Mouse (Mus musculus) megakaryocyte, embryonic 14.5 days (primary cell): ENCODE results near the gene Rbm4. TPM values are rescaled to one million over a fixed set of nuclear protein-coding genes. Genes with fewer than 3 reads are reported as not detected.

Experiments used
- H3K27me3 ChIP-seq: replicated peaks from 2 replicates; pipeline ENCODE3; 2012; ENCODE audit warnings: inconsistent platforms
- H3K36me3 ChIP-seq: replicated peaks from 2 replicates; pipeline ENCODE3; 2012; ENCODE audit warnings: low read length, inconsistent platforms, mixed read lengths
- H3K4me1 ChIP-seq: 2 replicates; pipeline ENCODE4 v1.6.1; 2012; ENCODE audit warnings: inconsistent platforms
- H3K4me3 ChIP-seq: replicated peaks from 2 replicates; pipeline ENCODE3; 2012; ENCODE audit warnings: moderate library complexity, mild to moderate bottlenecking, inconsistent platforms
- H3K9me3 ChIP-seq: 2 replicates; pipeline ENCODE4 v1.6.1; 2012; ENCODE audit warnings: inconsistent platforms
- FLI1 ChIP-seq: IDR thresholded peaks from 2 replicates; pipeline ENCODE4 v1.6.1; 2012; ENCODE audit warnings: low read length, inconsistent platforms, mixed read lengths
- GATA1 ChIP-seq: IDR thresholded peaks from 3 replicates; pipeline ENCODE4 v1.6.1; 2012; ENCODE audit warnings: mixed read lengths, low read length, inconsistent platforms, borderline replicate concordance
- polyA plus RNA-seq: library from polyadenylated mRNA; stranded (reverse); fragments of >175 nt; gene quantifications from 2 replicates; pipeline ENCODE4 v1.2.3, GENCODE M21; 2012; ENCODE audit warnings: low replicate concordance; ENCODE audit not compliant: insufficient read depth

The Rbm4 gene
- polyA plus RNA-seq, 1 experiment = 20.1 TPM

DNA sequence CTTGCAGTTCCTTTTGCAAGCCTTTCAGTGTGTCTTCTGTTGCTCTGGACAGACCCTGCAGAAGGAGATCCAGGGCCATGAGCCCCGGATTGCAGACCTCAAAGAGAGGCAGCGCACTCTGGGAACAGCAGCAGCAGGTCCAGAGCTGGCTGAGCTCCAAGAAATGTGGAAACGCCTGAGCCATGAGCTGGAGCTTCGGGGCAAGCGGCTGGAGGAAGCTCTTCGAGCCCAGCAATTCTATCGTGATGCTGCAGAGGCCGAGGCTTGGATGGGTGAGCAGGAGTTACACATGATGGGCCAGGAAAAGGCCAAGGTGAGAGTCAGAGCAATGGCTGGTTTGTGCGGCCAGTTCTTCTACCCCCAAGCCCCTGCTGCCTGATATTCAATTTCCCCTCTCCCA is 48.6 kb downstream of the Rbm4 start:
- Histone ChIP-seq H3K4me3 (no peak overlapping the region), H3K4me1 (peaks cover 3% of the 10 kb centered on the region; the same call in 1 of the 2 replicates), H3K9me3 (no peaks in the 10 kb centered on the region), H3K36me3 (no peaks in the 10 kb centered on the region), H3K27me3 (peaks cover 19% of the 10 kb centered on the region)
- no peak for TF ChIP-seq FLI1
- TF ChIP-seq GATA1 = no peak

DNA sequence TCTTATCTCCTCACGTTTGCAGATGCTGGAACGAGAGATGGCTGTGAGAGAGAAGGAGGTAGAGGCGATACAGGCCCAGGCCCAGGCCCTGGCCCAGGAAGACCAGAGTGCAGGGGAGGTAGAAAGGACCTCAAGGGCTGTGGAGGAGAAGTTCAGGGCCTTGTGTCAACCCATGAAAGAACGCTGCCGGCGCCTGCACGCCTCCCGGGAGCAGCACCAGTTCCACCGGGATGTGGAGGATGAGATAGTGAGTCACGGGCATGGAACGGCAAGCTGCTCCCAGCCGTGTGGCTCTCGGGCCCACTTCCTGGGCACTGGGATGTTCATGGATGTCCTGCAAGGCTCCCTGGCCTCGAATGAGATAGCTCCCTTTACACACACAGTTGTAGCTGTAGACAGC is 49.7 kb downstream of the Rbm4 start:
- Histone ChIP-seq H3K36me3 (no peaks in the 10 kb centered on the region), H3K9me3 (no peaks in the 10 kb centered on the region), H3K4me1 (peaks cover 3% of the 10 kb centered on the region; the same call in 1 of the 2 replicates), H3K27me3 (peaks cover 24% of the 10 kb centered on the region), H3K4me3 (no peak overlapping the region)
- TF ChIP-seq FLI1 = no peak
- TF ChIP-seq GATA1 = no peak

DNA sequence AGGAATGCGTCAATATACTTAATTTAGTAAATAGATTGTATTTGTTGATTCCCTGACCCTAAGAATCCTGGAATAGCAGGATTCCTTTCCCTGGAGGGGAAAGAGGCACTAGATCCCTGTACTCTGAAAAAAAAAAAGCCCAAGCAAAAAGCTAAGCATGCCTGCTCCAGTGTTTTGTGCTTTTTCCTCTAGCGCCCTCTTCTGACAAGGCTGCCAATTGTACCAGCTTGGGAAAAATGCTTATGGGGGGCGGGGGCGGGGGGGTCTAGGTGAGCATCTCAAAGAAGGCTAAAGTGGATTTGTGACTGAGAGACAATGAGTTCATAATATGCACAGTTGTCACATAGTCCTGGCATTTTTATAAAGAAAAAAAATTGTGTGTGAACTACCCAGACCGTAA is 50.2 kb downstream of the Rbm4 start:
- H3K4me3 ChIP-seq = no peak overlapping the region
- H3K9me3 ChIP-seq = no peaks in the 10 kb centered on the region
- H3K4me1 ChIP-seq = peaks cover 3% of the 10 kb centered on the region; the same call in 1 of the 2 replicates
- TF ChIP-seq FLI1 (no peak), GATA1 (no peak)
- H3K27me3 ChIP-seq = peaks cover 22% of the 10 kb centered on the region
- H3K36me3 ChIP-seq = no peaks in the 10 kb centered on the region

DNA sequence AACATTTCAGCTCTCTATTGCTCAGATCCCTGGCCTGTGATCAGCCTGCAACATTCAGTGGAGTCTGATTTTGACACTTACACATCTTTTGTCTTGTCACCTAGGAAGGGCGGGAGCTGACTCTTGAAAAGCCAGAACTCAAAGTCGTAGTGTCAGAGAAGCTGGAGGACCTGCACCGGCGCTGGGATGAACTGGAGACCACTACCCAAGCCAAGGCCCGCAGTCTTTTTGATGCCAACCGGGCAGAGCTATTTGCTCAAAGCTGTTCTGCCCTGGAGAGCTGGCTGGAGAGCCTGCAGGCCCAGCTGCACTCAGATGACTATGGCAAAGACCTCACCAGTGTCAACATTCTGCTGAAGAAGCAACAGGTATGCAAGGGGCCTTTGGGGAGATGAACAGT is 51.5 kb downstream of the Rbm4 start:
- Histone ChIP-seq H3K36me3 (no peaks in the 10 kb centered on the region), H3K4me3 (no peak overlapping the region), H3K4me1 (peaks cover 3% of the 10 kb centered on the region; the same call in 1 of the 2 replicates), H3K9me3 (no peaks in the 10 kb centered on the region), H3K27me3 (peaks cover 24% of the 10 kb centered on the region)
- TF ChIP-seq FLI1 (no peak), GATA1 (no peak)

DNA sequence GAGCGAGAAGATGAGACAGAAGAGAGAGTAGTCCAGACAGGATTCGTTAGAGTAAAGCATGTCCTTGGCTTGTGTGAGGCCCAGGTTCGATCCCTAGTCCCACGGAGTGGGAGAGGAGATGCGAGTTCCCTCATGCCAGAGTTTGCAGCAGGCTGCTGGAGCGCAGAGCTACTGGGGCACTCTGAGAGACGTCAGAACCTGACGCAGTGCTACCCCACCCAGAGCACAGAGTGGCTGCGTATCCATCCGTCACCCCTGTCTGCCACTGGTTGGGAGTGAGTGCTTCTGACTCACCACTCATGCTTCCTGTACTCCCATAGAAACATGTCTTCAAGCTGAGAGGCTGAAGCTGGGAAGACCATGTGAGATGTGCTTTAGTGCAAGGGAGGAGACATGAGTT is 52.2 kb downstream of the Rbm4 start:
- no peaks in the 10 kb centered on the region for H3K36me3 ChIP-seq
- no peaks in the 10 kb centered on the region for H3K9me3 ChIP-seq
- TF ChIP-seq FLI1 (no peak), GATA1 (no peak)
- H3K4me1 ChIP-seq = peaks cover 3% of the 10 kb centered on the region; the same call in 1 of the 2 replicates
- peaks cover 23% of the 10 kb centered on the region for H3K27me3 ChIP-seq
- H3K4me3 ChIP-seq = no peak overlapping the region

DNA sequence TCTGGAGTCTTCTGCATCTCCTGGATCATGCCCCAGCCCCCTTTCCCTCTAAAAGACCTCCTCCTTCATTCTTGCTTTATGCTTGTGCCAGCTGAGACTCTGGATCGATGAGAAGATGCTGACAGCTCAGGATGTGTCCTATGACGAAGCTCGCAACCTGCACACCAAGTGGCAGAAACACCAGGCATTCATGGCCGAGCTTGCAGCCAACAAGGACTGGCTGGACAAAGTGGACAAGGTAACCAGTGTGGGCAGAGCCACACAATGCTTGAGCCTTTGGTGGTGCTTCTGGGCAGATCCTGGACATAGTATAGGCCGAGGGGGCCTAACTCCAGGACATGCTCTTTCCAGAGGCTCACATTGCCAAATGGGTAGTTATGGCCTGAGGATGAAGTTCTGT is 53.9 kb downstream of the Rbm4 start:
- no peak overlapping the region for H3K4me3 ChIP-seq
- no peak for TF ChIP-seq FLI1
- H3K9me3 ChIP-seq = no peaks in the 10 kb centered on the region
- peaks cover 23% of the 10 kb centered on the region for H3K27me3 ChIP-seq
- peaks cover 3% of the 10 kb centered on the region; the same call in 1 of the 2 replicates for H3K4me1 ChIP-seq
- H3K36me3 ChIP-seq = no peaks in the 10 kb centered on the region

DNA sequence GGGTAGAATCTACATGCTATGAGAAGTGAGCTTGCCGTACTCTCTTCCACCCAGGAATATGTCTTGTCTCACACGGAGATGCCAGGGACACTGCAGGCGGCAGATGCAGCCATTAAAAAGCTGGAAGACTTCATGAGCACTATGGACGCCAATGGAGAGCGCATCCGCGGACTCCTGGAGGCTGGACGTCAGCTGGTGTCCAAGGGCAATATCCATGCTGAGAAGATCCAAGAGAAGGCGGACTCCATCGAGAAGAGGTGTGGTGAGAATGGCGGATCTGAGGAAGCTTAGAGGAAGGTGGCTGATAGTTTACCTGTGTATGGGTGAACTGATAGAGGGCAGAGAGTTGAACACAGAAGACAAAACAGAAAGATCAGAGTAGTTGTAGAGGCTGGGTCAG is 54.6 kb downstream of the Rbm4 start:
- Histone ChIP-seq H3K36me3 (no peaks in the 10 kb centered on the region), H3K27me3 (peaks cover 30% of the 10 kb centered on the region), H3K4me3 (no peak overlapping the region), H3K4me1 (peaks cover 3% of the 10 kb centered on the region; the same call in 1 of the 2 replicates), H3K9me3 (no peaks in the 10 kb centered on the region)
- TF ChIP-seq FLI1 (no peak), GATA1 (no peak)

DNA sequence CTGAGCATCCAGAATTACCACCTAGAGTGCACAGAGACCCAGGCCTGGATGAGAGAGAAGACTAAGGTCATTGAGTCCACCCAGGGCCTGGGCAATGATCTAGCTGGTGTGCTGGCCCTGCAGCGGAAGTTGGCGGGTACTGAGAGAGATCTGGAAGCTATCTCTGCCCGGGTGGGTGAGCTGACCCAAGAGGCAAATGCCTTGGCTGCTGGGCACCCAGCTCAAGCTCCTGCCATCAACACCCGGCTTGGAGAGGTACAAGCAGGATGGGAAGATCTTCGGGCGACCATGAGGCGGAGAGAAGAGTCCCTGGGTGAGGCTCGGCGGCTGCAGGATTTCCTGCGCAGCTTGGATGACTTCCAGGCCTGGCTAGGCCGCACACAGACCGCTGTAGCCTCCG is 55.8 kb downstream of the Rbm4 start:
- H3K4me3 ChIP-seq = no peak overlapping the region
- H3K4me1 ChIP-seq = peaks cover 3% of the 10 kb centered on the region; the same call in 1 of the 2 replicates
- TF ChIP-seq FLI1 = no peak
- peaks cover 35% of the 10 kb centered on the region for H3K27me3 ChIP-seq
- H3K9me3 ChIP-seq = no peaks in the 10 kb centered on the region
- no peaks in the 10 kb centered on the region for H3K36me3 ChIP-seq

Other genes starting within 250 kb of the Rbm4 start
- gene Lrfn4, start 178.2 kb downstream of the Rbm4 start, polyA plus RNA-seq = 2.4 and 4.7 TPM in 2 replicates
- gene Rce1, start 168.3 kb downstream of the Rbm4 start, polyA plus RNA-seq = 17.9 and 27.3 TPM in 2 replicates
- gene Gm960, start 95.2 kb downstream of the Rbm4 start, polyA plus RNA-seq = 16.2 TPM in 1 of 2 replicates, not detected in the other
- 0.39 TPM in 1 of 2 replicates, not detected in the other for gene Sptbn2, start 82.7 kb downstream of the Rbm4 start, polyA plus RNA-seq
- 0.94 and 2.1 TPM in 2 replicates for gene Rbm4b, start 37.4 kb downstream of the Rbm4 start, polyA plus RNA-seq
- 4.9 TPM in 1 of 2 replicates, not detected in the other for gene Gm21992, start 17.7 kb upstream of the Rbm4 start, polyA plus RNA-seq
- gene Rbm14, start 17.7 kb upstream of the Rbm4 start, polyA plus RNA-seq = 15.3 and 27.4 TPM in 2 replicates
- 108 and 160 TPM in 2 replicates for gene Ccs, start 45.4 kb upstream of the Rbm4 start, polyA plus RNA-seq
- not detected in 2 replicates for gene Ccdc87, start 45.5 kb upstream of the Rbm4 start, polyA plus RNA-seq
- gene Ctsf, start 61.2 kb upstream of the Rbm4 start, polyA plus RNA-seq = 7.3 TPM in 1 of 2 replicates, not detected in the other
- gene Actn3, start 84.0 kb upstream of the Rbm4 start, polyA plus RNA-seq = 0.06 TPM in 1 of 2 replicates, not detected in the other
- 1.7 and 9.4 TPM in 2 replicates for gene Zdhhc24, start 84.8 kb upstream of the Rbm4 start, polyA plus RNA-seq
- gene Bbs1, start 112.7 kb upstream of the Rbm4 start, polyA plus RNA-seq = 0.62 TPM in 1 of 2 replicates, not detected in the other
- gene Dpp3, start 134.4 kb upstream of the Rbm4 start, polyA plus RNA-seq = 67.2 and 71.4 TPM in 2 replicates
- 0.10 TPM in 1 of 2 replicates, not detected in the other for gene Peli3, start 149.2 kb upstream of the Rbm4 start, polyA plus RNA-seq
- 7.2 and 45.3 TPM in 2 replicates for gene Mrpl11, start 168.2 kb upstream of the Rbm4 start, polyA plus RNA-seq
- gene Npas4, start 196.4 kb upstream of the Rbm4 start, polyA plus RNA-seq = 1.1 TPM in 2 replicates
- gene Slc29a2, start 230.0 kb upstream of the Rbm4 start, polyA plus RNA-seq = 0.58 and 0.94 TPM in 2 replicates
- 1.3 and 2.0 TPM in 2 replicates for gene B4gat1, start 244.9 kb upstream of the Rbm4 start, polyA plus RNA-seq
- gene AC124502.3, start 245.0 kb upstream of the Rbm4 start, polyA plus RNA-seq = not detected in 2 replicates
- gene Brms1, start 247.5 kb upstream of the Rbm4 start, polyA plus RNA-seq = 82.3 and 110 TPM in 2 replicates